Mouse (Mus musculus) neural tube, embryonic 14.5 days (tissue): ENCODE results near the gene Optn. TPM values are rescaled to one million over a fixed set of nuclear protein-coding genes. Genes with fewer than 3 reads are reported as not detected.

Experiments
- ATAC-seq: fragments of 200-750 bp; cut with Nextera tagmentation; 2 replicates; pipeline ENCODE4 v1.8.0; 2017; ENCODE audit warnings: low read depth, mild to moderate bottlenecking, moderate TSS enrichment, moderate library complexity
- H3K27ac ChIP-seq: fragments of 300-500 bp; sonication (generic); 2 replicates; pipeline ENCODE4 v1.5.1; 2014; ENCODE audit warnings: low read depth, mild to moderate bottlenecking, control low read depth, low read length, moderate library complexity, mixed read lengths
- H3K27me3 ChIP-seq: fragments of 300-500 bp; sonication (generic); 2 replicates; pipeline ENCODE4 v1.6.1; 2014; ENCODE audit warnings: low read length; ENCODE audit not compliant: control insufficient read depth, insufficient read depth
- H3K36me3 ChIP-seq: fragments of 300-500 bp; sonication (generic); 2 replicates; pipeline ENCODE4 v1.6.1; 2014; ENCODE audit warnings: low read length, mixed read lengths; ENCODE audit not compliant: control insufficient read depth, insufficient read depth
- H3K4me1 ChIP-seq: fragments of 300-500 bp; sonication (generic); 2 replicates; pipeline ENCODE4 v1.6.1; 2014; ENCODE audit warnings: low read length; ENCODE audit not compliant: control insufficient read depth, insufficient read depth
- H3K4me2 ChIP-seq: fragments of 300-500 bp; sonication (generic); 2 replicates; pipeline ENCODE4 v1.6.1; 2014; ENCODE audit warnings: mild to moderate bottlenecking, low read depth, low read length, control low read depth
- H3K4me3 ChIP-seq: fragments of 300-500 bp; sonication (generic); 2 replicates; pipeline ENCODE4 v1.5.1; 2014; ENCODE audit warnings: low read depth, low read length, control low read depth, mixed read lengths
- H3K9ac ChIP-seq: fragments of 300-500 bp; sonication (generic); replicated peaks from 2 replicates; pipeline ENCODE4 v1.6.1; 2014; ENCODE audit warnings: low read depth, mild to moderate bottlenecking, control low read depth, low read length, mixed read lengths
- H3K9me3 ChIP-seq: fragments of 300-500 bp; sonication (generic); 2 replicates; pipeline ENCODE4 v1.6.1; 2016; ENCODE audit warnings: low read length; ENCODE audit not compliant: control insufficient read depth
- WGBS: fragments of 180-500 bp; shearing (Covaris S2); extraction: QIAGEN DNeasy Blood & Tissue Kit; methylation state at CpG from one replicate; pipeline ENCODE4 v1.1.7; 2014; 5-methylcytosine and 5-hydroxymethylcytosine counted together
- polyA plus RNA-seq: library from polyadenylated mRNA; unstranded; fragments of >200 nt; fragmentation: Nextera tagmentation; extraction: Ambion mirVana; gene quantifications from 2 replicates; pipeline ENCODE4 v1.2.1, GENCODE M21; 2014

Gene Optn
- polyA plus RNA-seq, 1 experiment from 2014 or later = 16.6 TPM

DNA sequence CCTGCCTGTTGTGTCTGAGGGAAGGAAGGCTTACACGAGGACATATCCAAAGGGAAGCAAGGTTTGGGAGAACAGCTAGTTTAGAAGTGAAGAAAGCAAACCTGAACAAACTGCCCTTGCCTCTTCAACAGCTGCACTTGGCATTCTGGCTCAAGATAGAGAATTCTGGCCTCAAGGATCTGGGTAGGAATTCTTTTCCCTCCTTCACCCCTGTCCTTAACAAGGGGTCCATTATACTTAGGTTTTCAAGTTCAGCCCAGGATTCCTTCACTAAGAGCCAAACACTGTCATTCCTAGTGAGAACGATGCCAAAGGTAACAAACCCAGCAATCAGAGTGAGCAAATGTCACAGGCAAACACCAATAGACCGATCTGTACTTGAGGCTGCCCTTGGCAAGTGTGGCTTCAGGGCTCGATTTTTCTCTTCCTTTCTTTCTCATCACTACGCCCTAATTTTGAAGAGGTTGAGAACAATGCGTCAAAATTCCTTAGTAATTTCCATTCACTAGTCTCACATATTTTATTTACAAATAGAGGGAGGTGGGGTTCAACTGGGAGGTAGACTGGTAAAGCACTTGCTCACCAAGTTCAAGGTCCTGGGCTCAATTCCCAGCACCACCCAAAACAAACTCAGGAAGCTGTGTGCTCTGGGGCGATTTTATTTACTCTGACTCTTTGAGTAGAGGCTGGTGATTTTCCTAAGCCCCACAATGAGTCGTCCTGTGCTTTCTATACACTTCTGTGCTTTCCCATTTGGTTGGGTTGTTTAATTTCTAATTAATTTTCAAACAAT is 76.3 kb downstream of the Optn start:
- Histone ChIP-seq H3K9me3 (no peaks in the 10 kb centered on the region), H3K4me3 (no peak overlapping the region), H3K27ac (no peak overlapping the region), H3K36me3 (no peaks in the 10 kb centered on the region), H3K4me1 (no peaks in the 10 kb centered on the region), H3K4me2 (no peak overlapping the region), H3K9ac (no peak overlapping the region), H3K27me3 (no peaks in the 10 kb centered on the region)
- ATAC-seq = no peak
- WGBS = 87% methylated on average over 8 of the region's 8 CpGs

DNA sequence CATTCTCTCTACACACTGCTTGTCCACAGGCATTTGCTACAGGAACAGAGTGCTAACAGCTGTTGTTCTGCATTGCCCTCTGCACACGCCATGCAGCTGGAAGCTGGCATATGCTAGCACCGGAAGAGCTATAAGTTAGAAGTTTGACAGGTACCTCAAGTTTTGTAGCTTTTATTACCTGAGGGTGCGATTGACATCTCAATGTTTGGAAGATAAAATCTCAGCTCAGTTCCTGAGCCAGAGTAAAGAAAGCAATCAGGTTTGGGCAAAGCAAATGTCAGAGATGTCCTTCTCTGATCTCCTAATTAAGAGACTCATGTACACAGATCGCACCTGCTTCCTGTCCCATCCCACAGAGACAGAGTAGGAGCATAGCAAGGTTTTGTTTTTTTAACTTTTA is 77.1 kb downstream of the Optn start:
- Histone ChIP-seq H3K9ac (no peak overlapping the region), H3K4me2 (no peak overlapping the region), H3K36me3 (no peaks in the 10 kb centered on the region), H3K27me3 (no peaks in the 10 kb centered on the region), H3K4me1 (no peaks in the 10 kb centered on the region), H3K27ac (no peak overlapping the region), H3K9me3 (no peaks in the 10 kb centered on the region), H3K4me3 (no peak overlapping the region)
- 86% methylated on average over 4 of the region's 4 CpGs for WGBS
- ATAC-seq = no peak

- Histone ChIP-seq H3K36me3 (no peaks in the 10 kb centered on the region), H3K27ac (no peak overlapping the region), H3K4me3 (no peak overlapping the region), H3K27me3 (no peaks in the 10 kb centered on the region), H3K4me2 (no peak overlapping the region), H3K4me1 (no peaks in the 10 kb centered on the region), H3K9ac (no peak overlapping the region), H3K9me3 (no peaks in the 10 kb centered on the region)
- no peak for ATAC-seq
- WGBS = 83% methylated on average over 6 of the region's 6 CpGs
These were observed 78.9 kb downstream of the Optn start for GRCm38 (mm10) chr2:4985000-4985399.

DNA sequence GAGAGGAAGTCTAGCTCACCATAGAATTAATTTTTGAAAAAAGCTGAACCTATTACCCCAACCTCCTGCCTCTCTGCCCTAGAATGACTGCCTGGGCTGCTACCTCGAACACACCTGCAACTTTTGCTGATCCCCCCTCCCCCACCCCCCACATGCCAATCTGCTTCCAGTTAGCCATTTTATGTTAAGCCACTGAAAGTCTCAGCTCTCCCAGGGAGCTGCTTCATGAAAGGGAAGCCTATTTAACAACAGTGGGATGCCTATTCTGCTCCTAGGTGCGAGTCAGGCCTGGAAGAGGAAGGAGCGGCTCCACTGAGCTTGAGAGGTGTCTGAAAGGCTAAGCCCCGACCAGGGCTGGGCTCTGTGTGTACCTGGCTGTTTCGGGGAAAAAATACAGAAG is 79.9 kb downstream of the Optn start:
- WGBS = 35% methylated on average over 5 of the region's 5 CpGs
- no peak overlapping the region for H3K4me3 ChIP-seq
- no peak for ATAC-seq
- H3K27me3 ChIP-seq = no peaks in the 10 kb centered on the region
- H3K4me2 ChIP-seq = no peak overlapping the region
- no peak overlapping the region for H3K27ac ChIP-seq
- H3K9me3 ChIP-seq = no peaks in the 10 kb centered on the region
- H3K36me3 ChIP-seq = no peaks in the 10 kb centered on the region
- no peak overlapping the region for H3K9ac ChIP-seq
- no peaks in the 10 kb centered on the region for H3K4me1 ChIP-seq

- H3K4me2 ChIP-seq = no peak overlapping the region
- H3K9ac ChIP-seq = no peak overlapping the region
- no peak overlapping the region for H3K4me3 ChIP-seq
- ATAC-seq = no peak
- no peaks in the 10 kb centered on the region for H3K9me3 ChIP-seq
- H3K36me3 ChIP-seq = no peaks in the 10 kb centered on the region
- no peaks in the 10 kb centered on the region for H3K27me3 ChIP-seq
- no peak overlapping the region for H3K27ac ChIP-seq
- no peaks in the 10 kb centered on the region for H3K4me1 ChIP-seq
- 42% methylated on average over 8 of the region's 8 CpGs for WGBS
These were observed 85.8 kb downstream of the Optn start for GRCm38 (mm10) chr2:4978091-4978490.

DNA sequence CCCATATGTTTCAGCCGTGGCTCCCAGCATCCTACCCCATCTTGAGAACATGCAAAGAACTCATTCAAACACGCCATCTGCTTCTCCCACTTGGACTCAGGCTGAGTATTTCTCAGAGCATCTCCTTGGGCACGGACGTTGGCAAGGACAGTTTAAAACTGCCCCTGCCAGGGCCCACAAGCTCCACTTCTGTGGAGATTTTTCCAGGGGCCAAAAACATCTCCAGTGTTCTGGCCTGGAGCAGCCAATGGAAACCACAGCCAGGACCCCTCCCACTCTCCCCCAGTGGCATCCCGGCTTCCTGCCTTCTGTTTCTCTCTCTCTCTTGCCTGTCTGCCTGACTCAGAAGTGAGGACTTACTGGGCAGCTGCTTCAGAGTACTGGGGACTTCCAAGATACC is 88.0 kb downstream of the Optn start, which contains the start of gene Ucma:
Gene Ucma, plus strand, starts transcription at position 316 of the 400 bp plus-strand sequence.
- H3K36me3 ChIP-seq = no peaks in the 10 kb centered on the region
- H3K9me3 ChIP-seq = no peaks in the 10 kb centered on the region
- no peak for ATAC-seq
- no peak within 1 kb of the TSS for H3K9ac ChIP-seq
- no peak within 1 kb of the TSS for H3K27ac ChIP-seq
- H3K4me2 ChIP-seq = no peak within 1 kb of the TSS
- 79% methylated on average over 5 of the region's 5 CpGs for WGBS
- no peak within 1 kb of the TSS for H3K4me3 ChIP-seq
- H3K27me3 ChIP-seq = no peaks in the 10 kb centered on the region
- no peaks in the 10 kb centered on the region for H3K4me1 ChIP-seq

Other genes starting within 250 kb of the Optn start
- 55.0 and 66.0 TPM in 2 replicates for gene Sephs1, start 182.5 kb downstream of the Optn start, polyA plus RNA-seq
- gene Phyh, start 145.0 kb downstream of the Optn start, polyA plus RNA-seq = 75.7 and 90.7 TPM in 2 replicates
- gene Ucma, start 87.9 kb downstream of the Optn start, polyA plus RNA-seq = not detected in 2 replicates
- 1.8 and 3.5 TPM in 2 replicates for gene Mcm10, start 51.3 kb downstream of the Optn start, polyA plus RNA-seq
- gene Ccdc3, start 73.7 kb upstream of the Optn start, polyA plus RNA-seq = 16.9 and 20.0 TPM in 2 replicates